Mouse (Mus musculus) yolk sac, embryonic 10.5 days (tissue): ENCODE measurements around the gene Scd4.

Experiments used
- DNase-seq: peaks from one replicate; pipeline ENCODE4 v3.0.0-alpha.2; 2017; ENCODE audit warnings: low spot score

Gene Scd4

GRCm38 (mm10) chr19:44332833-44333623 lies at the start of gene Scd4:
Gene Scd4, plus strand, starts transcription at chr19:44333092.
- DNase-seq = no peak

- DNase-seq = no peak
Measured at GRCm38 (mm10) chr19:44283157-44284024, 49.5 kb upstream of the Scd4 start.

GRCm38 (mm10) chr19:44284025-44284695 lies 48.7 kb upstream of the Scd4 start:
- DNase-seq = peak; percentile 98

GRCm38 (mm10) chr19:44284723-44285122 lies 48.2 kb upstream of the Scd4 start:
- DNase-seq = peak; percentile 80

GRCm38 (mm10) chr19:44285554-44285953 lies 47.3 kb upstream of the Scd4 start:
- DNase-seq = no peak

GRCm38 (mm10) chr19:44286109-44286508 lies 46.8 kb upstream of the Scd4 start:
- peak; percentile 66 for DNase-seq

- DNase-seq = no peak
Measured at GRCm38 (mm10) chr19:44287415-44288110, 45.3 kb upstream of the Scd4 start.

- no peak for DNase-seq
Measured at GRCm38 (mm10) chr19:44292083-44292482, 40.8 kb upstream of the Scd4 start.

- no peak for DNase-seq
Measured at GRCm38 (mm10) chr19:44292483-44292882, 40.4 kb upstream of the Scd4 start.

- peak; percentile 88 for DNase-seq
Measured at GRCm38 (mm10) chr19:44292941-44293768, 39.7 kb upstream of the Scd4 start, which contains the start of gene Scd2. Gene Scd2, plus strand, starts transcription at chr19:44293674.

GRCm38 (mm10) chr19:44293769-44294551 lies 38.9 kb upstream of the Scd4 start:
- peak; percentile 99 for DNase-seq

GRCm38 (mm10) chr19:44294588-44295041 lies 38.3 kb upstream of the Scd4 start:
- DNase-seq = peak; percentile 87

GRCm38 (mm10) chr19:44295251-44295650 lies 37.6 kb upstream of the Scd4 start:
- no peak for DNase-seq

- DNase-seq = peak; percentile 75
Measured at GRCm38 (mm10) chr19:44295741-44296140, 37.2 kb upstream of the Scd4 start.

GRCm38 (mm10) chr19:44296186-44296585 lies 36.7 kb upstream of the Scd4 start:
- DNase-seq = peak; percentile 1

- no peak for DNase-seq
Measured at GRCm38 (mm10) chr19:44297068-44297760, 35.7 kb upstream of the Scd4 start.

- no peak for DNase-seq
Measured at GRCm38 (mm10) chr19:44297862-44298261, 35.0 kb upstream of the Scd4 start.

- no peak for DNase-seq
Measured at GRCm38 (mm10) chr19:44299078-44299477, 33.8 kb upstream of the Scd4 start.

- no peak for DNase-seq
Measured at GRCm38 (mm10) chr19:44299902-44300301, 33.0 kb upstream of the Scd4 start.
